Mouse (Mus musculus): Measurements from ENCODE around the gene Adgre4. TPM values are rescaled to one million over a fixed set of nuclear protein-coding genes. Genes with fewer than 3 reads are reported as not detected.
"Not testable (repeated sequence)": the region's sequence is repeated elsewhere in the genome, so short reads cannot be mapped to it uniquely, and the experiment has no call there.

The Adgre4 gene
- total RNA-seq (2021): under 1 TPM; 0.07 to 0.45 TPM

DNA sequence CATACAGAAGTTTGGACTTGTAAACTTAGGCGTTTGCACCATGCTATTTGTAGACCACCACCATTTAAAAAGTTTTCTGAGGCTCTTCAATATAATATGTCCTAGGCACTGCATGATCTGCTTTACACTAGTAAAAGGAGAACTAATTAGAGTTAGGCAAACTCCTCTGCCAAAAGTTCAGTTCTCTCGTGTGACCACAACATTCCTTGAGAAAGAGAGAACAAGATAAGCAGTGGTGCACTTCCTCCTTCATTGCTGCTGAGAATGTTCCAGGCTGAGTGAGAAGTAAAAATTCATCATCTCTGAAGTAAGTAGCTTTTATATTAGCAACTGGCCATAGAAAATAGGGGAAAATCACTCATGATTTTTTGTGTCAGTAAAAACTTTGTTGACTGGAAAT, at the start of gene Adgre4:
Gene Adgre4 (plus strand): TSS at position 199 of the 400 bp plus-strand sequence.
- intact Hi-C loops (cut with DNase I): no loop called here
- DNase-seq: no peak

DNA sequence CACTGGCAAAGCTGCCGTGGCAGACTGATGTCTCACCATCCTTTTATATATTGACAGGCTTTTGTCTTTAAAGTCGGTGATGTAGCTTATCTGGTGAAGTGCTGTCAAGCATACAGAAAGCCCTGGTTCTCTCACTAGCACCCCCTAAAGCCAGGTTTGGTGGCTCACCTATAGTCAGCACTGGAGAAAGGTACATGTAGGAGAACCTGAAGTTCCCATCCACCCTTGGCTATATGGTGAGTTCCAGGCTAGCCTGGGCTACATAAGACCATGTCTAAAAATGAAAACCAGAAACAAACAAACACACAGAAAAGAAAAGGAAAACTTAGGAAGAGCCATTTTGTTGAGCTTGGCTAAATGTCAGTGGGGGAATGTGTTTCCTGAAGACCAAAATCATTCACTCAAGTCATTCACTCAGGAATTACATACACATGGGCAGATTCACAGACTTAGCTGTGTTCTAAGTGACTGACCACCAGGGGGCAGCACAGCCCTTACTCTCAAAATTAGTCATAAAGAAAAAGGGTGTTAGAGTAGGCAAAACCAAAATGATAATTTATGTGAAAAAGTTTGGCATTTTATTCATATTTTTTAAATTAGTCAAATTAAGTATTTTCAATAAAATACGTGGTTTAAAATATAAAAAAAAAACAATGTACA, 47.5 kb upstream of the Adgre4 start:
- intact Hi-C loops (cut with DNase I): loop anchor here (2.0 kb wide), 2 partner anchors 183 to 255 kb away; no protein-coding TSS in a partner anchor
- peak; percentile 70 to 84 for DNase-seq

DNA sequence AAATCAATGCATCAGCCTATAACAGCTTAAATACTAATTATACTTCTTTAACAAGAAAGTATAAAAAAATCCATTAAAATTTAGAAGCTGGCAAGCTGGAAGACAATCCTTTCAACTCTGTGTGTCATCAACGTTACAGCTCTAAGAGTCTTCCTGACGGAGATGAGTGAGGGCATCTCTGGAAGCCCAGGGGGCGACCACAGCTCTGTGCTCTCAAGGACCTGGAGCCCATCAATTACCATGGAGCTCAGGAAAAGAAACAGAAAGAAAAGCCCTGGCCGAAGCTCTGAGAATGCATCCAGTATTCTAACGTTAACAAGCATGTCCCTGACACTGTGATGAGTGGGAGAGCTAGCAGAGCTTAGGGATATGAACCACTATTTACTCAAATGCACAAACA, 46.9 kb upstream of the Adgre4 start:
- no peak for DNase-seq
- intact Hi-C loops (cut with DNase I): loop anchor here (2.0 kb wide), 2 partner anchors 182 to 254 kb away; no protein-coding TSS in a partner anchor

DNA sequence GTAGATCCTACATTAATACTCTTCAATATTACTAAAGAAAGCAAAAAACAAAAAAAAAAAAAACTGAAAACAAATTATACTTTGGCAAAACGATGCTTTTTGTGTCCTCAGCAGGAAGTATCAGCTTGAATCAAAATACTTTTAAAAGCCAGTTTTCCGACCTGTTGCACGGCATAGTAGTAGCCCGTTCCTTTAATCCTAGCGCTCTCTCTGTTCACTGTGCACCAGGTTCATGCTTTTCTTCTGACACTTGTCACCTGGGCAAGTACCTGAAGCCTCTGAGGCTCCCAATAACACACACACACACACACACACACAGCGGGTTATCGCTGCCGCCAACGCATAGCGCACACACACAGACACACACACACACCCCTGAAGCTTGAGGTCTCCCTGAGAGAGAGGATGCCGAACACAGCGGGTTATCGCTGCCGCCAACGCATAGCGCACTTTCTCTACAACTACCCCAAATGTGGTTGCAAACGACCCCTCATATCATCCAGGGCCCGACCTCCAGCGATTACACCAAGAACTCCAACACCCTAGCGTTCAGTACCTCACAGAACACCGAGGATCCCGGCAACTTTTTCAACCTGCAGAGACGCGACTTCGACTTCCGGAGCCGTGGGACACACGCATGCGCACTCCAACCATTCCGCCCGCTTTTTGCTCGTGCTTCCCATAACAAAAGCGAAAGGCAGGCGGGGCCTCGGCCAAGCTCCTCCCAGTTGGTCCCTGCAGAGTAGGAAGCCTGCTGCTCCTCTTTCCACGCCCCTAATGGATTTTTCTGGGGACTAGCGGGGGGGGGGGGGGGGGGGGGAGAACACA, 37.6 kb upstream of the Adgre4 start, which contains the start of gene Pot1b:
Gene Pot1b (minus strand): TSS at position 645 of the 828 bp plus-strand sequence.
- intact Hi-C loops (cut with DNase I): no loop called here
- peak; percentile 97 to 98 for DNase-seq

DNA sequence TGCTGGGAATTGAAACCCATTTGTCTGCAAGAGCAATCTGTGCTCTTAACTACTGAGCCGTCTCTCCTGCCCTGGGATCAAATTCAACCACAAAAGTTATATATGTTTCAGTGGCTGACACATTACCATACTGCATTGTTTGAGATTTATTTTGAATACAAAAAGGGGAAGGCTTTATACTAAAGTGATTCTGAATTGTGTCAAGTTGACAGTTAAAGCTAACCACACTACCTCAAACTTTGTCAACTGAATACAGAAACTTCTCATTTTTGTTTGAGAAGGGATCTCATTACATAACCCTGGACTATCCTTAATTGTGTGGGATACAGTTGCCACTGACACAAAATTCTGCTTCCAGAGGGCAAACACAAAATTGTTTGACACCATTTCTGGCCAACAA, 28.5 kb upstream of the Adgre4 start:
- intact Hi-C loops (cut with DNase I): no loop called here

DNA sequence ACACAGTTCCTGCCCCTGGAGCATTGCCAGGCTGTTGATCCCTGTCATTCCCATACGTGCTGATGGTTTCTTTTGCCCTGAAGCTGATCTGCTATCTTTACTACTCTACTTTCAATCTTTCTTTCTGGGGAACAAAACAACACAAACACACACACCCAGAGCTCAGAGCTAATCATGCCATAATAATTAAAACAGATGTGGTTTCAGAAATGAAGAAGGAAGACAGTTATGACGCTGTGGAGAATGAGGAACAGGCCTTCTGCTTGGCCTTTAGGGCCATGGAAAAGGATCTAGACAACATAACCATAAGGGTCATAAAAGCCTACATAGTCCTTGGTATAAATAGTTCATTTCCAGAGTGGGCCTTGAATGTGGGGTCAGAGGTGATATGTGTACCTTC, 27.5 kb upstream of the Adgre4 start:
- DNase-seq: no peak
- intact Hi-C loops (cut with DNase I): no loop called here

More for the DNA sequence above, 28.5 kb upstream of the Adgre4 start:
- DNase-seq: no peak

DNA sequence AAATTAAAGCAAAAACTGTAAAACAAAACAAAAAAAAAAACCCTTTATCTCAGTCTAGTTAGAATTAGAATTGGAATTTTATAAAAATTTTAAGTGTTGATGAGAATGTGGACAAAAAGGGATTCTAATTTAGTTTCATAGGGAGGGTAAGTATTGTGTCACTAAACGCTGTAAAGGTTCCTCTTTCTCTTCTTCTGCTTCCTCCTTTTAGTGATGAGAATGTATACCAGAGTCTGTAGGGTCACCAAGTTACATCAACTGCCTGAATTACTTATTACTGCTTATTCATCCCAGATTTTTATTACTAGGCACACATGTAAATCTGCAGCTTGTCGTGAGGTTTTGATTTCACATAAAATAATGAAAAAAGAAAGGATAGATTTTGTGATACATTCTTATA, 23.6 kb upstream of the Adgre4 start:
- no peak for DNase-seq

DNA sequence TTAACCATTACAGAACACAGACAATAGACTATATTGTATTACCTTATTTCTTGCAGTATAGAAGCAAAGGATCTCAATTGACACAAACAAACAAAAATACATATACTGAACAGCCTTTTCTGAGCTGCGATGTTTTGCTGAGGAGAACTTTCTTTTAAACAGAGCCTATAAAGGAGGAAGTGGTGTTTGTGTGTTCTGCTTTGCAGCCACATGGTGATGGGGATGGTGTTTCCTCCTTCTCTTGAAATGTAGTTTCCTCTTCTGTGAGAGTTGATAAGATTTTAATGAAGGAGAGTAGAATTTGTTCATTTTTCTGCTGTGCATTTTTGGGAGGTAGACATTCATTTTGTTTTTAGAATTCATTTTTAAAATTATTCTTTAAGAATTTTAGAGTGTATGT, 13.1 kb upstream of the Adgre4 start:
- intact Hi-C loops (cut with DNase I): no loop called here
- DNase-seq: no peak

More for the DNA sequence above, 23.6 kb upstream of the Adgre4 start:
- intact Hi-C loops (cut with DNase I): no loop called here

DNA sequence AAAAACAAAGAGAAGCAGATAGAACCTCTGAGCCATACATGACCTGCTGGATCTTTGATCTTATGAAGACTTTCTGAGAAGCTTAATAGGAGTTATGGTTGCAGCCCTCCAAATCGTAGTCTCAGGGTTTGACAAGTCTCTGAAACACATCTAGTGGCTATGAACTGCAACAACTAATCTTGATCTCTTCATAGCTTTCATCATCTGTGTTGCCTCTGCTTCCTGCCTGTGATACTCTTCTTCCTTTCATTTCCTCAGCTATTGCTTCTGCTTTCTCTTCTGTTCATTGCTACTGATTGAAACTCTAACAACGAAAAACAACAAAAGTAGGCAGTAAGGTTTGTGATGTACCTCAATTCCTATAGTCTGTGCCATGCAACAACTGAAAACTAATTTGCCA, 1.4 kb downstream of the Adgre4 start:
- DNase-seq: no peak
- intact Hi-C loops (cut with DNase I): no loop called here

DNA sequence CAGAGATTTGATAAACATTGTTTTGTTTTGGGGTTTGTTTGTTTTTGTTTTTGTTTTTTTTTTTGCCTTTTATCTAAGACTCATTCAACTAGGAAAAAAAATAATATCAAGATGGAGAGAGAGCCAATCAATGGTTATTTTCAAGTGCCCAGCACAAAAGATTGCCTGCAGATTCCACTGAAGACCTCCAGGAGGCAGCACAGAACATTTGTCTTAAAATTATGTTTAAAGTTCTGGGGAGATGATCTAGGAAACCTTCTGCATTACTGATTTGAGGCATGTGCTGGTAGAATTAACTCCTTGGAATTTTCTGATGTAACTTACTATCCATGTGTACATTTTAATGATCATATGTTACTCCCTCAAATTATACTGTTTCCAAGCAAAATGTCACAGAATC, 63.9 kb downstream of the Adgre4 start:
- intact Hi-C loops (cut with DNase I): no loop called here

DNA sequence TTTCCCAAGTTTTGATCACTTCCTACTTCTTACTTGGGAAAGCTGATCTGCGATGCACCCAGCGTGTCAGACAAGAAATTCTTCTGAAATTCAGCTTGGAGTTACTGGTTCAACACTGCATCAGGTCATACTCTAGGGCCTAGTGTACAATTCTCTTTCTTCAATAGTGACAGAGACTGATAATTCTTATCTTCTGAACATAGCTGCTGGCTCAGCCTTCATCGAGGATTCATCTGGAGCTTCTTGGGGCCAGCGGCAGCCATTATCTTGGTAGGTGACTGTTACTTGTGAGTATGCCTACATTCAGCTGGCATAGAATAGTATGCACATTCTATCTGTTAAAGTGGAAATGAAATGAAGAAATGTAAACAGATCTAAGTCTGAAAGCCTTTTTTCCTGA, 67.1 kb downstream of the Adgre4 start:
- intact Hi-C loops (cut with DNase I): no loop called here
- no peak for DNase-seq

More for the DNA sequence above, 63.9 kb downstream of the Adgre4 start:
- no peak for DNase-seq

DNA sequence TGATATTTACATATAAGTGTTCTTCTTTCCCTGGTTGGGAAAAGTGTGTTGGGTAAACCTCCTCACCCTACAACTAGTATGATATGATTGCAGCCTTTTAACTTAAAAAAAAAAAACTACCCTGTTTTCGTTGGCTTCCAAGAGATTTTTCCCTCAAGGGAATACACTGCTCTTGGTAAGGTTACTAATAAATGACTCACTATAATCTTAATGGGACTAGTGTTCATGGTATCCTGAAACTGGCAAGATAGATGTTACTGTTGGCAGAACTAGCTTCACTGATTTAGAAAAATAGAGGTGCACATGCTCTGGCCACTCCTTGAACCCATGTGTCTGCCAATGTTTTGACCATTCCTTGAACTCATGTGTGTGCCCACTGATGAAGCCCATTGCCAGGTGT, 71.8 kb downstream of the Adgre4 start:
- DNase-seq: no peak
- intact Hi-C loops (cut with DNase I): no loop called here

DNA sequence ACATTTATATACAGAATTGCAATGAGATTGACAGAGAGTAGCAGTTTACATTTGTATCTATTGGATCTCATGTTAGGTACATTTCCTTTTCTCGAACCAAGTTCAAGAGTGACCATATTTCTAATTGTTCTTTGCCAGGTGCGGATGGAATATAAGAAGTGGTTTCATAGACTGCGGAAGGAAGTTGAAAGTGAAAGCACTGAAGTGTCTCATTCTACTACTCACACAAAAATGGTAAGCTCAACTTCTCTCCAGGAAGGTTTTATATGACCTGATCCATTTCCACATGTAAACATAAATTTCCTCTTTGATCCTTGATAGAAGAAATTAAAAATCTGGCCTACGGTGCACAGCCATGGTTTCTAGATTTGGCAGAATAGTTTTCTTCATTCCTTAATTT, 93.3 kb downstream of the Adgre4 start:
- DNase-seq: no peak

DNA sequence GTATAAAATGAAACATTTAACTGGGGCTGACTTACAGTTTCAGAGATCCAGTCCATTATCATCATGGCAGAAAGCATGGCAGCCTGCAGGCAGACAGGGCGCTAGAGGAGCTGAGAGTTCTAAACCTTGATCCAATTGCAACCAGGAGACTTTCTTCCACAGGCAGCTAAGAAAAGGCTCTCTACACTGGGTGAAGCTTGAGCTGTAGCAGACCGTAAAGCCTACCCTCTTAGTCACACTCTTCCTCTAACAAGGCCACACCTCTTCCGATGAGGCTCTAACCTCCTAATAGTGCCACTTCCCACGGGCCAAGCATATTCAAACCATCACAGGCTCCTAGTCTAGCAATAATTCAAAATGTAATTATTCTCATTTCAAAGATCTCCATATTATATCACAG, 127.4 kb downstream of the Adgre4 start:
- intact Hi-C loops (cut with DNase I): no loop called here
- DNase-seq: no peak

More for the DNA sequence above, 93.3 kb downstream of the Adgre4 start:
- intact Hi-C loops (cut with DNase I): no loop called here

DNA sequence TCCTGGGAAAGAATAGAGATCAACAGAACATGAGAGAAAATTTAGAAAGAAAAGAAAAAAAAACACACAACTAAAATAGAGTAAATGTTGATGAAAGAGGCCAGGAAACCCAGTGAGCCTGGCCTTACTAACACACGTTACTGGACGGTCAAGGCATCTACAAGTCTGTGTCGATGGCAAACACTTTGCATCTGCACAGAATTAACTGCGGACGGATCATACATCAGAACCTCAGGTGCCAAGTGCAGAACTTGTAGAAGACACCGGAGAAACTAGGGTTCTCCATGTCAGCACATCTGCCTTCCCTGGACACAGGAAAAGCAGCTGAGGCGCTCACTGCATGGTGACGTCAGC, 128.5 kb downstream of the Adgre4 start:
- DNase-seq: peak; percentile 24 to 41

DNA sequence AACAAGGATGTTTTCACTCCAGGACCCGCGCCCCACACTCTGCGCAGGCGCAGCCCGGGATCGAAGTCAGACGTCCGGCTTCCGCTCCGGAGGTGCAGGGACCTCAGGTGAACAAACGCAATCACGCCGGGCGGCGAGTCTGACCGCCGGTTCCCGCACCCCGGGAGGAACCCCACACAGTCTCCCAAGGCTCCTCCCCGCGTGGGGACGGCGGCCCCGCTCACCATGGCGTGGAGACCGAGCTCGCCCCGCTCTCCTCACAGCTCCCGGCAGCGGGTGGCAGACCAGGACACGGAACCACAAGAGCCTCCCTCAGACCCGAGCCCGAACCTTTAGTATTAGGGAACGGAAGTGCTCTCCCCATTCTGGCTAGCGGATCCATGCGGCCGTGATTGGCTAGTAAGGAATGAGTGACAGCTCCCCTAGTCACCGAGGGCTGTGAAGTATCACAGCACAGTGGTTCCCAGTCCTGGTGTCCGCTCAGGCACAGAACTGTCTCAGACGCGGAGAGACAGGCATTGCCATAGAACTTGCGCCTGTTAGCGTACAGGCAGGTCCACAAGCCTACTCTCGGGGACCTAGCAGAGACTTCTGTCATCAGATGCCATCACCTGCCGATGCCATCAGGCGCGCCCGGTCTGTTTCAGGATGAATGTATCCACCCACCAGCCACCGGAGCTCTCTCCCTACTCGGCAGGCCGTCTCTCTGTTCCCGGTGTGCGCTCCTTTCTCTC, 129.0 kb downstream of the Adgre4 start, which contains the start of gene Zfp119a:
Gene Zfp119a (minus strand): TSS at position 295 of the 734 bp plus-strand sequence.
- intact Hi-C loops (cut with DNase I): not testable (repeated sequence)
- DNase-seq: peak; percentile 86 to 87

More for the DNA sequence above, 128.5 kb downstream of the Adgre4 start:
- intact Hi-C loops (cut with DNase I): not testable (repeated sequence)

DNA sequence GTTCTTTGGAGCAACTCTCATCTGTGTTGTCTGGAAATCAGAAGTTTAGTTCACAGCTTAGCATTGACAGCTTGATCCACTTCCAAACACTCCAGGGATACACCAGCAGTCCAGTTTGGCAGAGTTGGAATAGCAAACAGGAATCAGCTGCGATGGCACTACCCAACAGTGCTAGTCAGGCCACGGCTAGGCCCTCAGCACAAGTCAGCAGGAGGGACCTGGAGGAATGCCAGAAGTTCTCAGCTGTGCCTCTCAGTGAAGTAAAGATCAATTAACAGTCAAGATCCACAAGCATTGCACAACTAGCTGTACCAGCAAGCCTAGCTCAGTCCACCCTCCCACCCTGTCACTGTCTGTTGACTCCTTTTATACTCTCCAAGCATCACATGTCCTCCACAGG, 133.8 kb downstream of the Adgre4 start:
- intact Hi-C loops (cut with DNase I): loop anchor here (2.0 kb wide), 1 partner anchor 181 kb away; no protein-coding TSS in a partner anchor
- DNase-seq: no peak

DNA sequence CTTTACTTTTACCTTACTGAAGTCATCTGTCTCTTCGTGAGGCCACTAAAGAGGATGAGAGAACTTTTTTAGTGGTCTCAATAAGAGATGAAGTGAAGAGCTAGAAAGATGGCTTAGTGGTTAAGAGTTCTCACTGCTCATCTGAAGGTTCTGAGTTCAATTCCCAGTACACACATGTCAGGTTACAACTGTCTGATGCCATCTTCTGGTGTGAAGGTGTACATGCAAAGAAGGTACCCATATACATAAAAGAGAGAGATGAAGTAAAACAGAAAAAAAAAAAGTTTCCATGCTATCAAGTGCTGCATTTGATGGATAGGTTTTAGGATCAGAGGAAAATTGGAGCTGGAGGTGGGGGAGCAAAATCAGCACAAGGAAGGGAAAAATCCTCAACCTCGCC, 135.1 kb downstream of the Adgre4 start:
- intact Hi-C loops (cut with DNase I): loop anchor here (2.0 kb wide), 1 partner anchor 182 kb away; no protein-coding TSS in a partner anchor
- DNase-seq: no peak

DNA sequence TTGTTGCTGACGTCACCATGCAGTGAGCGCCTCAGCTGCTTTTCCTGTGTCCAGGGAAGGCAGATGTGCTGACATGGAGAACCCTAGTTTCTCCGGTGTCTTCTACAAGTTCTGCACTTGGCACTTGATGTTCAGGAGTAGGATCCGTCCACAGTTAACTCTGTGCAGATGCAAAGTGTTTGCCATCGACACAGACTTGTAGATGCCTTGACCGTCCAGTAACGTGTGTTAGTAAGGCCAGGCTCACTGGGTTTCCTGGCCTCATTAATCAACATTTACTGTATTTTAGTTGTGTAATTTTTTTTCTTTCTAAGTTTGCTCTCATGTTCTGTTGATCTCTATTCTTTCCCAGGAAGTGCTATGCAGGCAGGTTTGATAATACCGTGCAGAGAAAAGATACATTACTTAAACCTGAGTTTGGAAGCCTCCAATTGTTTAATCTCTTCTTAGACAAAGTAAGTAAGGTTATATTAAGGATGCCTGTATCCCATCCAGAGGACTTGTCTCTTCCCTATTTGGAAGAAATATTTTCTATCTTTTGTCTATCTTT, 142.7 kb downstream of the Adgre4 start:
- intact Hi-C loops (cut with DNase I): not testable (repeated sequence)
- DNase-seq: peak; percentile 58 to 60

DNA sequence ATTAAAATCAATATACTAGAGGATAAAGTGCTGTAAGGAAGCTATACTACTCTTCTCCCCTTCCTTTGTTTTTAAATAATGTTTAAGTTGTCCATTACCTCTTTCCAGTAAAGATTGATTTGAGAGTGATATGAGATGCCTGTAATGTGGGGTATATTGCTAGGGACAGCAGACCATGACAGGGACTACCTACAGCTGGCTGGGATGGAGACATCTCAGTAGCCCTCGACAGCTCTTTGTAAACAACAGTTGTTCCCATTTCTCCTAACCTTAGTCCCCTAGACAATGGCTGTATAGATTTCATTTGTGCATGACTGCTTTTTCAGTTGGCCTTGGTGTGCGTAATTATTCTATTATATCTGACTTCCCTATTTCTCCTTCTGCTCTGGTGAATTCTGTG, 153.3 kb downstream of the Adgre4 start:
- intact Hi-C loops (cut with DNase I): no loop called here

More for the DNA sequence above, 153.3 kb downstream of the Adgre4 start:
- DNase-seq: no peak
